Mouse (Mus musculus) stomach, postnatal 0 days (tissue): ENCODE results near the gene Eml1.

Experiments
- CTCF ChIP-seq: IDR thresholded peaks from 2 replicates; pipeline ENCODE4 v1.5.1; 2016; ENCODE audit warnings: antibody characterized with exemption, low read depth, mild to moderate bottlenecking, moderate library complexity
- EP300 ChIP-seq: optimal IDR thresholded peaks from 2 replicates; pipeline ENCODE3; 2016; ENCODE audit warnings: antibody characterized with exemption

DNA sequence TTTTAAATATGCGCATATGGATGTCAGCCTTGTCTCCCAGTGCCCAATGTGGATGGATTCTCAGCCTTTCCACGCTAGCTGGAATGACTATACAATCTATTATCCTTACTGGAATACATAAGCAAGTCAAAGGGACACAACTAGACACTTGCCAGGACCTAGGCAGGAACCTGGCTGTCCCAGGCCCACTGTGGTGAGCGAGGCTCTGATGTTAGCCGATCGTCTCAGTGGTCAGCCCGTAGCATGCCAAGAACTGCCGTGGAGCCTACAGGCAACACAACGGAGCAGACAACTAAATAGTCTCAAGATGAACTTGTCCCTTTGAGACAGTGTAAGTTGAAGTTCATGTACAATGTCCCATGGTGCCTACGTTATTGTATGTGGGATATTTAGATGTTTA, 44.2 kb downstream of the Eml1 start:
- TF ChIP-seq CTCF (no peak), EP300 (no peak)
